Mouse (Mus musculus): ENCODE results near the gene Gm765.

- TF ChIP-seq CTCF (IDR thresholded peaks at IDR 0.05) (no peak), EP300 (IDR thresholded peaks at IDR 0.05) (no peak)
Measured at GRCm38 (mm10) chr6:98384431-98384830, 41.9 kb upstream of the Gm765 start.
